ENCODE assay signal across 10 mouse cellular contexts in the genomic region with DNA sequence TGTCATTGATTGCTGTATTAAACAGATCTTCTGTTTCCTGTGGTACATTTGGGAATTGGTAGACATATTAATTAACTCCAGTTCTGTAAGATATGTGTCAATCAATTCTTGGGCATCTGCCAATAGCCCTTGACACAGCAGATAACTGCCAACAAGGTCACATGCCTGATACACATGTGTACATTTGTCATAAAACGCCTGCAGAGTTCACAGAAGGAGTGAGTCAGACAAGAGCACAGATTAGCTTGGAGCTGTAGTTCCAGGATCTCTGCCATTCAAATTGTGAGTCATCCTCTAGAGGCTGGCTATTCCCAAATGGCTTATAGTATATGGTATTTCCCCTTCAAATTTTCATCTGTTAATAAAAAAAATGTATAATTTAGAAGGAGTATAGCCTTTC.
A peak's percentile ranks its signal among the peaks of the same experiment; 100 is the strongest.
DNase-seq lines count a peak whose midpoint lies in the region; ATAC-seq and TF ChIP-seq lines count a peak whose summit lies in the region.
"Had no signal": no experiment of that assay in that cellular context is flagged by ENCODE, and none has a peak within 500 bp of the region (broad histone marks: within the 10 kb centered on the region; RNA-seq: fewer than 3 reads in every experiment).

No protein-coding gene starts in this region.

- intact Hi-C loops in gastrocnemius, postnatal 36 days (cut with DNase I): no loop called here

- no peak for DNase-seq in hindbrain, embryonic 14.5 days (ENCODE audit: low spot score)
- no peak for DNase-seq in midbrain, embryonic 11.5 days (ENCODE audit: low spot score, missing footprints)
- DNase-seq in midbrain, embryonic 10.5 days (ENCODE audit: low spot score): no peak
- peak; percentile 82 for DNase-seq in brain, adult 2 months (ENCODE audit: low read depth, low spot score)
- DNase-seq in stomach, postnatal 0 days (ENCODE audit: low spot score): no peak
- no peak for DNase-seq in gastrocnemius, postnatal 36 days
- DNase-seq: cerebellum, postnatal 25 days; liver had no signal

- H3K36me3 ChIP-seq in hindbrain, embryonic 14.5 days (replicated peaks; ENCODE audit: control insufficient read depth, insufficient read depth): no peaks in the 10 kb centered on the region
- H3K36me3 ChIP-seq in hindbrain, embryonic 16.5 days (ENCODE audit: control insufficient read depth, insufficient read depth, low read length): no peaks in the 10 kb centered on the region
- H3K36me3 ChIP-seq in midbrain, embryonic 11.5 days (ENCODE audit: control insufficient read depth, insufficient read depth, low read length): no peaks in the 10 kb centered on the region
- H3K36me3 ChIP-seq in midbrain, embryonic 10.5 days: no peaks in the 10 kb centered on the region
- H3K36me3 ChIP-seq in stomach, postnatal 0 days (ENCODE audit: control insufficient read depth, insufficient read depth, low read length): no peaks in the 10 kb centered on the region

- 67% methylated on average over 1 of the region's 1 CpGs for WGBS in hindbrain, embryonic 14.5 days
- 61% methylated on average over 1 of the region's 1 CpGs for WGBS in hindbrain, embryonic 16.5 days
- 68% methylated on average over 1 of the region's 1 CpGs for WGBS in midbrain, embryonic 11.5 days
- 80% methylated on average over 1 of the region's 1 CpGs for WGBS in midbrain, embryonic 10.5 days
- WGBS in stomach, postnatal 0 days: 26% methylated on average over 1 of the region's 1 CpGs

- no peak for TF ChIP-seq EP300 in stomach, postnatal 0 days (optimal IDR thresholded peaks at IDR 0.05)

- H3K27me3 ChIP-seq in hindbrain, embryonic 14.5 days (ENCODE audit: control insufficient read depth, insufficient read depth, low read length): no peaks in the 10 kb centered on the region
- H3K27me3 ChIP-seq in hindbrain, embryonic 16.5 days (replicated peaks; ENCODE audit: control insufficient read depth, insufficient read depth, low read length): no peaks in the 10 kb centered on the region
- no peaks in the 10 kb centered on the region for H3K27me3 ChIP-seq in midbrain, embryonic 11.5 days (ENCODE audit: control insufficient read depth, insufficient read depth, low read length)
- no peaks in the 10 kb centered on the region for H3K27me3 ChIP-seq in midbrain, embryonic 10.5 days (ENCODE audit: low read depth, poor library complexity, severe bottlenecking)
- no peaks in the 10 kb centered on the region for H3K27me3 ChIP-seq in stomach, postnatal 0 days (ENCODE audit: control insufficient read depth, insufficient read depth, low read length)

- H3K9me3 ChIP-seq in hindbrain, embryonic 14.5 days (ENCODE audit: control insufficient read depth, low read length): no peaks in the 10 kb centered on the region
- no peaks in the 10 kb centered on the region for H3K9me3 ChIP-seq in hindbrain, embryonic 16.5 days (ENCODE audit: control insufficient read depth, low read length)
- no peaks in the 10 kb centered on the region for H3K9me3 ChIP-seq in midbrain, embryonic 11.5 days (ENCODE audit: control insufficient read depth, low read length)
- no peaks in the 10 kb centered on the region for H3K9me3 ChIP-seq in midbrain, embryonic 10.5 days (replicated peaks)
- H3K9me3 ChIP-seq in stomach, postnatal 0 days (ENCODE audit: control insufficient read depth, low read length): no peaks in the 10 kb centered on the region

- peak; percentile 46; the same call in 1 of the 2 replicates for ATAC-seq in hindbrain, embryonic 14.5 days (ENCODE audit: low FRiP score)
- ATAC-seq in hindbrain, embryonic 16.5 days: no peak
- 0 out of 2 replicates have a peak, but pooled peaks have one; percentile 30 for ATAC-seq in midbrain, embryonic 11.5 days (ENCODE audit: low FRiP score)
- peak; percentile 88 for ATAC-seq in stomach, postnatal 0 days (ENCODE audit: low FRiP score, low TSS enrichment)

- H3K4me2 ChIP-seq in hindbrain, embryonic 14.5 days (replicated peaks): no peak overlapping the region
- no peak overlapping the region for H3K4me2 ChIP-seq in hindbrain, embryonic 16.5 days (ENCODE audit: low read length)
- no peak overlapping the region for H3K4me2 ChIP-seq in midbrain, embryonic 11.5 days
- H3K4me2 ChIP-seq in stomach, postnatal 0 days (replicated peaks; ENCODE audit: low read depth): no peak overlapping the region

- TF ChIP-seq CTCF in stomach, postnatal 0 days (IDR thresholded peaks at IDR 0.05; ENCODE audit: low read depth): no peak

- no peak overlapping the region for H3K9ac ChIP-seq in hindbrain, embryonic 14.5 days
- H3K9ac ChIP-seq in hindbrain, embryonic 16.5 days (ENCODE audit: low read depth, low read length): no peak overlapping the region
- H3K9ac ChIP-seq in midbrain, embryonic 11.5 days (ENCODE audit: low read length): no peak overlapping the region
- no peak overlapping the region for H3K9ac ChIP-seq in stomach, postnatal 0 days (ENCODE audit: low read length)

- no peaks in the 10 kb centered on the region for H3K4me1 ChIP-seq in hindbrain, embryonic 14.5 days (replicated peaks; ENCODE audit: control insufficient read depth, insufficient read depth, low read length)
- no peaks in the 10 kb centered on the region for H3K4me1 ChIP-seq in hindbrain, embryonic 16.5 days (ENCODE audit: control insufficient read depth, insufficient read depth, low read depth, low read length)
- no peaks in the 10 kb centered on the region for H3K4me1 ChIP-seq in midbrain, embryonic 11.5 days (ENCODE audit: control insufficient read depth, insufficient read depth, low read length)
- H3K4me1 ChIP-seq in midbrain, embryonic 10.5 days: no peaks in the 10 kb centered on the region
- H3K4me1 ChIP-seq in stomach, postnatal 0 days (replicated peaks; ENCODE audit: control insufficient read depth, insufficient read depth): no peaks in the 10 kb centered on the region

- no peak overlapping the region for H3K27ac ChIP-seq in hindbrain, embryonic 14.5 days
- no peak overlapping the region for H3K27ac ChIP-seq in hindbrain, embryonic 16.5 days (ENCODE audit: low read depth, low read length)
- no peak overlapping the region for H3K27ac ChIP-seq in midbrain, embryonic 11.5 days (ENCODE audit: low read depth, low read length)
- H3K27ac ChIP-seq in midbrain, embryonic 10.5 days (replicated peaks): no peak overlapping the region
- no peak overlapping the region for H3K27ac ChIP-seq in stomach, postnatal 0 days (replicated peaks)
- H3K27ac ChIP-seq: kidney, postnatal 0 days had no signal

- H3K4me3 ChIP-seq in hindbrain, embryonic 14.5 days (replicated peaks; ENCODE audit: low read length): no peak overlapping the region
- no peak overlapping the region for H3K4me3 ChIP-seq in hindbrain, embryonic 16.5 days (ENCODE audit: low read length)
- no peak overlapping the region for H3K4me3 ChIP-seq in midbrain, embryonic 11.5 days (ENCODE audit: low read depth, low read length)
- H3K4me3 ChIP-seq in midbrain, embryonic 10.5 days: no peak overlapping the region
- H3K4me3 ChIP-seq in stomach, postnatal 0 days (ENCODE audit: low read depth, low read length): no peak overlapping the region
